Mouse (Mus musculus) gonadal fat pad, adult 2 months (tissue): ENCODE data around the gene Lhfpl2. TPM values are rescaled to one million over a fixed set of nuclear protein-coding genes. Genes with fewer than 3 reads are reported as not detected.
"Not testable (repeated sequence)": the region's sequence is repeated elsewhere in the genome, so short reads cannot be mapped to it uniquely, and the experiment has no call there.

Source experiments
- DNase-seq: peaks from one replicate; pipeline ENCODE4 v3.0.0-alpha.2; 2012; ENCODE audit warnings: low read depth
- polyA plus RNA-seq: library from polyadenylated mRNA; depleted of rRNA; stranded (reverse); fragments of >200 nt; gene quantifications from 2 replicates; pipeline ENCODE4 v1.2.3, GENCODE M21; 2012; rRNA removed

The Lhfpl2 gene
- 36.6 and 77.0 TPM in 2 replicates for polyA plus RNA-seq

DNA sequence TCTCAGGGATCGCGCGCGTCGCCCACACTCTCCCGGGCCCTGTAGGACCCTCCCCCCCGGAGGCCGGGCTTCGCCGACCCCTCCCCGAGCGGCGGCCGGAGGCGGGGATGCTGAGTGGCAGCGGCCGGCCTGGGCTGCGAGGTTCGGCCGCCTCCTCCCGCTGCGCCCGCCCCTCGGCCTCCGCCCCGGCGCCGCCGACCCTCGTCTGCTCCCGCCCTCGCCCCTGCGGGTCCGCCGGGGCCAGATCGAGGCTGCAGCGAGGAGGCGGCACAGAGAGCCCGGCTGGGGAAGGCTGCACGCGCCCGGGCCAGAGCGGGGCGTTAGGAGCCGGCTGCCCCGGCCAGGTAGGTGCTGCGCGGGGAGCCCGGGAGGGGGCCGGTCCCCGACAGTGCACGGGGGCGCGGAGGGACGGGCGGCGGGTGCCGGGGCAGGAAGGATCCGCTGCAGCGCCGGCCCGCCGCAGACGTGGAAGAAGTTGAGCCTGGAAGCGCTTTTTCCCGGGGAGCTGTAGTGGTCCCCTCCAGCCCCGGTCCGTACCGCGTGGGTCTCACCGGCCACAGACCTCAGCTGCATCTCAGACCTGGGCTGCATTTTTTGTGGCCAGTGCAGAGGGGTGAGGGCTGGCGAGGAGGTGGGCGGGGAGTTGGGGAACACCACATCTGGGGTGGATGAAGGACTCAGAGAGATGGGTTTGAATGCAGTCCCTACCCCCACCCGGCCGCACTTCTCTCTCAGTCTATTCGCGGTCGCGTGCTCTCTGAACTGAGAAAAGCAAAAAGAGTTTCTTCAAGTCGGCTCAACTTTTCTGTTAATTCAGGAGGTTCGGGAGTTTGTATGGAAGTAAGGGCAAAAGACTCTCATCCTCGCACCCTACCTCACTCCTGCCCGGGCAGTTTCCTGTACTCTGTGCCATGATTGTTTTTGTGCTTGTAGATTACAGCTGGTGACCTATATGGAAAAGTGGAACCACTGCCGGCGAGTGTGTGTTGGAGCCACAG is at the start of gene Lhfpl2:
TSS of gene Lhfpl2 (plus strand) at position 234 of the 998 bp plus-strand sequence.
- no peak for DNase-seq

DNA sequence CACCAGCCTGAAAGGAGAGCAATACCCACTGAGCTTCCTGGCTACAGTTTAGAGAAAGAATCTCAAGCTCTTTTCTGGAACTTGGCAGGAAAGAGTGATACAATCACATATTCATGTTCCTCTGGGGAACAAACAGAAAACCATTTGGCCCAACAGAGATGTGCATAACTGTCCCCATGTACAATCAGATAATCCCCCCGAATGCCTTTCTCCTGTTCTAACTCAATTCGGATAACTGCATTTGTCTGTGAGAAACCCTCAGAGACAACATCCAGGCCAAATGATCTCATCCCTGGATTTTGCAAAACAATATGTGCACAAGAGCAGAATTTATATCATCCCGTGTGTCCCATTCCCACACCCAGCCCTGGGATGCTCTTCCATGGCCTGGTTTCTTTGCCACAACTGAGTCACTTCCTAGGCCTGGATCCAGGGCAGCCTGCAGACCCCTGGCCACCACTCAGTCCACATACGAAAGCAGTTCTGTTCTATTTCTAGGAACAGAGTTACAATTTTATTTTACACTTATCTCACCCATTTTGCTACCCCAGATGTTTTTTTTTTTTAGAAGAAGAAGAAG is 45.5 kb upstream of the Lhfpl2 start:
- no peak for DNase-seq

DNA sequence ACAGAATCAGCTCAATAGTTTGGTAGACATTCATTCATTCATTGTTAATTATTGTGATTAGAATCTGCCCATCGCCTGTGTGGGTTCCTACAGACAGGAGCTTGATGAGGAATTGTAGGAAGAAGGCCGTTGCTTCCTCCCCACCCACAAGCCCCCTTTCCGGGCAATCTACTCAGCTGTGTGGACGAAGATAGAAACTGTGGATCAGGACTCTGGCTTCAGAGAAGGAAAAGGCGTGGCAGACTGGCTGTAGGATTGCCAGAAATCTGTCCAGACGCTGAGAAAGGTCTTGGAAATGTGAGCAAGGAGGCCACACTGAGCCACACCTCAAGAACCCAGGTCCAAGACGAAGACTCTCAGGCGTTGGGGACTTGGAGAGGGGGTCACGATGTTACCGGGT is 43.6 kb upstream of the Lhfpl2 start:
- no peak for DNase-seq

DNA sequence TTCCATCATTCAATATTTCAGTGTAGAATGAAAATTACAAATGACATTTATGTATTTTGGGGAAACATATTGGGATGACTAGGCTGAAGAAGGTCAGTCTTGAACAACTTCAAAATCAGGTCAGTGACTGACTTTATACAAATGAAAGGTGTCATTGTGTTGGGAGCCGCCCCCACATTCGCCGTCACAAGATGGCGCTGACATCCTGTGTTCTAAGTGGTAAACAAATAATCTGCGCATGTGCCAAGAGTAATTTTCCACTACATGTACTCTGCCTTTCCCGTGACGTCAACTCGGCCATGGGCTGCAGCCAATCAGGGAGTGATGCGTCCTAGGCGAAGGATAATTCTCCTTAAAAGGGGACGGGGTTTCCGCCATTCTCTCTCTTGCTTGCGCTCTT is 33.0 kb upstream of the Lhfpl2 start:
- not testable (repeated sequence) for DNase-seq

DNA sequence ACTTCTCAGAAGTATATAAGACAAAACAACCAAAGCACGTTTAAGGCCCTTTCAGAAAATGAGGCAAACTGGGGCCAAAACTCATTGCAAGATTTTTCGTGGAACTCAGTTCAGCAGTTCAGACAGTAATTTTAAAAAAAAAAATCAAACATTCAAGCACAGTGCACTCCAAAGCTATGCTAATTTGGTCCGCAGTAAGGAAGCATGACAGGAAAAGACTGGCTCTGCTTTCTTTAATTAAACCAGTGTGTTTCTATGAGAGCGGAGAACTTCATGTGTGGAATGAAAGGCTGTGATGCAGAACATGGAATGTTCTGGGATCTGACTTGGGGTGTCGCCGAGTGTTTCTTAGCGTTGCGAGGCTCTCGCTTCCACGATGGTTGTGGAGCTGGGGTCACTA is 28.4 kb upstream of the Lhfpl2 start:
- no peak for DNase-seq

DNA sequence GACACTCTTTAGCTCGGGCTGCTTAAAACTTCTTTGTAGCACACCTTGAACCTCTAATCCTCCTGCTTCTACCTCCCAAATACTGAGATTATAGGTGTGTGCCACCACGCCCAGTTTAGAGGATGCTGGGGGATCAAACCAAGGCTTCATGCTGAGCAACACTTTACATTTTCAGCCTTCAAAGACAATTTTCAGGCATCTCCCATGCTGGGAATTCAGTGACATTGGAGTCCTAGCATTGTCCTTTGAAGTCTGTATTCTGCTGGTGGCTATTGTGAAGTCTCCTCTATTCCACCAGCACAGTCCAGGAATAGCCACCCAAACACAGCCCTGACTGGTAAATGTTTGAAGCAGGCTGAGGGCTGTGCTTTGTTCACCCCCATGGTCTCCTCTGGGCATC is 27.0 kb upstream of the Lhfpl2 start:
- DNase-seq = no peak

DNA sequence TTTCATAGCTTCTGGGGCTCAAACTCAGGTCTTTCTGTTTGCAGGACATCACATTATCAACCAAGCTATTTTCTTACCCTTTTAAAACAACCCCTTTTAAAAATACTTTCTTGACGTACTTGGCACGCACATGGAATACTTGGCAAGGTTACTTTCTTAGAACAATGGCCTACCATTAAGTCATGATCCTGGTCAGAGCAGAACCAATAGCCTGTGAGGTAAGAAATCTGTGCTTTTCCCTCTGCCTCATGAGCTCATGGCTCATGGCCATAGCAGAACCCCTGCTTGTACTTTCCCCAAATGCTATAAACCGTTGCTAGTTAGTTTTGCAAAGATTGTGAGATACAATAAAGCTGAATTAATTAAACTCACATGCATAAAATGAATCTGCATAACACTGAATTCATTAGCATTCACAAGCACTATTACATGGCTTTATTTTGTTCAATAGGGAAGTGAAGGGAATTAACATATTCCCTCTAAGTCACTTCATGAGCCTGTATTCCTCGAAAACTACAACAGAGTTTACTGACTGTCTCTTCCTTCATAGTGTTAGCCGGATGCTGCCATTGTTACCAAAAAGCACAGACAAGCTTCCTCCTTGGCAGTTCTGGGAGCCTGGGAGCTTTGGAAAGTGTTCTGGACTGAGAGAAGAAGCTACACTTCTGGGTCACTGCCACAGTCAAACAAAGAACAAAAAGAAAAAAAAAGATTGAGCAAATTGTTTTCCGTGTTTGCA is 20.1 kb upstream of the Lhfpl2 start:
- no peak for DNase-seq

DNA sequence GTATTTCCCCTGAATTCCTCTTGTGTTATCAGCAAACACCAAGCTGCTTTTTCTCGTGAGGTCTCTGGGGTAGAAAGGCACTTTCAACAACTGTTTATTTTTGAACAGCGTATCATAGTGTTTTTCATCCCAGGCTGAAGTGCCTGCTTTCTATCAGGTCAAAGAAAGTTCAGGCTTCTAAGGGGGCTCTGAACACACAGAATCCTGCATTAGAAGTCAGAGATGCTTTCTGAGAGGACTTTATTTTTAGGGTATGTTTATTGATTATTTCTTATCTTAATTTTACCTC is 19.6 kb upstream of the Lhfpl2 start:
- DNase-seq = no peak

DNA sequence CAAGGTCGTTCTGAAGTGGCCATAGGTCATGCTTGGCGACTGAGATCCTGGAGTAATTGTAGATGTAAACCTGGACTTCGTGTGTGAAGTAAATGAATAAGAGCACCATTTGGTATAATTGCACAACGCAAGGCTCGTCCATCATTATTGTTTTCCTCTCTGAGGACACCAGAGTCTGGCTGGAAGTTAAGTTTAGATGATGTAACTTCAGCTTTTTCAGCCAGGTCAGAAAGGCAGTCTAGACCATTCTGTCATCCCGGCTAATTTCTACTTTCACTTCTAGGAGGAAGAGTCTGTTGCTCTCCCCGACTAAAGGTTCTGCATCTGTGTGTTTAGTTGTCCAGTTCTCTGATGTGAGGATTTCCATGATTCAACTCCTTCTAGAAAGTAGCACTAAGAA is 7.6 kb upstream of the Lhfpl2 start:
- no peak for DNase-seq

DNA sequence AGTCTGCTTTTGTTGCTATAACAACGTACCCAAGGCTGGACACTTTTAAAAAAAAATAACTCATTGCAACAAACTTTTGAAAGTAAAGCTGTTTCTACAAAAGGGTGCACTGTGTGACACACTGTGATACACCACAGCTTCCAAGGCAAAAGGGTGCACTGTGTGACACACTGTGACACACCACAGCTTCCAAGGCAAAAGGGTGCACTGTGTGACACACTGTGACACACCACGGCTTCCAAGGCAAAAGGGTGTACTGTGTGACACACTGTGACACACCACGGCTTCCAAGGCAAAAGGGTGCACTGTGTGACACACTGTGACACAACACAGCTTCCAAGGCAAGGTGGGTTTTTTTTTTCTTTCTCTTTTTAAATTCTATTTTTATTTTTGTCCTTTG is 6.8 kb upstream of the Lhfpl2 start:
- no peak for DNase-seq

DNA sequence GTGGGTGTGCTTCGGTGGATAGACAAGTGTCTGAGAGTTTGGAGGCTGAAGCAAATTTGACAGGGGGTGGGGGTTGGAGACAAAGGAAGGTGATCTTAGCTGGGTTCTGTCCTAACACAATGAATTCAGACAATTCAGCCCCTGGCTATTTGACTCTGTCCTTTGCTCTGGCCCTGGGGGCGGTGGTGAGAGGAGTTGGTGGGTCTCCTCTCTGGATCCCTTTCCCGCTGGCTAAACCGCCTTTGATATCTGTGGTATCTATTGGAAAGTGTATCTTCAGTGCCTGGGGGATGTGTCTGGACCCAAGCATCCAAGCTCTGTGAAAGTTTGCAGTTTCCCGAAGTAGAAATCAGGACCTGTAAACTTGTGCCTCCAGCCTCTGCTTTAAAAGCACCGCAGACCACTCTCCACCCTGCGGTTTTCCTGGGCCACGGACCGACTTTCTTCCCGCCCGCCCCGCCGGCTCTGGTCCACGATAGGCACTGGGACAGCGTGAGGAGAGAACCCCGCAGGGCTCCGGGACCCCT is 497 bp upstream of the Lhfpl2 start:
- DNase-seq = no peak

DNA sequence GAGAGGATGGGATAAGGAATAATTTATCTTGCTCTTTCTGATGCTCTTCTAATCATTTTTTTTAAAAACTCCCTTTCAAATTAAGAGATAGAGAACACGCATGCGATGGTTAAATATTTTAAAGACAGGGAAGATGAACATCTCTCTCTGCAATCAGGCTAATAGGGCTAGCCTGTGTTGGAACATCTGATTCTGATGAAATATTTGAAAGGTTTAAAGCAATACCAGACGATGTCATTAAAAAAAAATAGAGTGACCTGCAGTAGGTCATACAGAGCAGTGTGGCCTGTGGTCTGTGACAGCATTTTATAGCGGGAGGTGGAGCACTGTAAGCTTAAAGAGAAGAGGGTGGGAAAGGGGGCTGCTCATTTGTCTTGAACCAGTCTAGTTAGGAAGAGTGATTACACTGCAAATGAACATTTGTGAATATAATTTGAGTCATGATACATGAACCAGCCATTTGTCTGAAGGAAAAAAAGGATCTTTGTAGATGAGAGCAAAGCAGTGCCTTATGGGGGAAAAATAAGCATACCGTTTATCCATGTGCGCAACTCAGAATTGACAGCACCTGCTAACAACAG is 1.1 kb downstream of the Lhfpl2 start:
- DNase-seq = no peak

DNA sequence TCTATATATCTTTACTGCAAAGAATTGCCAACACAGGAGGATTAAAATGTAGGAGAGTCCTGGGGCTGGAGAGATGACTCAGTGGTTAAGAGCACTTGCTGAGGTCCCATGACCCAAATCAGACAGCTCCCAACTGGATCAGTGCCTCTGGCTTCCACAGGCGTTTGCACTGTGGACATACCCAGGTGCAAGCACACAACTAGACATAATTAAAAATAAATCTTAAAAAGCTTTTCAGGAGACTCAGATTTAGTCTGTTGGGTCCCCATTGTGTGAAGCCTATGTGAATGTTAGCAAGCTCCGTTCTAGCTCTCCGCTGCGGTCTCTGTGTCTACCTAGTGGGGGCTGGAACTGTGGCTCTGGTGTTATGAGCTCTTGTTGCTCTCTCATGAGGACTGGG is 1.8 kb downstream of the Lhfpl2 start:
- DNase-seq = no peak

DNA sequence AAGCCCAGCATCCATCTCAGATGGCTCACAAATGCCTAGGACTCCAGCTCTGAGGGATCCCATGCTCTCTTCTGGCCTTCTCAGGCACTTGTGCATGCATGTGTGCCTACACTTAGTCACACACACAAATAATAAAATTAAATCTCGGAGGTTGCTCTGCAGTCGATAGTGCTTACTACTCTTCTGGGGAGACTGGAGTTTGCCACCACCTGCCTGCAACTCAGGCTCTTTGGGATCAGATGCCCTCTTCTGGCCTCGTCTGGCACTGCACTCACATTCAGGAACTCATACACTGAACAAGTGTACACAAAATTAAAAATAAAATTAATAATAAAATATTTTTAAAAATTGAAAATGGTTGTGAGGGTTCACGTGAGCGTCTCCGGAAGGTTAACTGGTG is 2.2 kb downstream of the Lhfpl2 start:
- DNase-seq = no peak

DNA sequence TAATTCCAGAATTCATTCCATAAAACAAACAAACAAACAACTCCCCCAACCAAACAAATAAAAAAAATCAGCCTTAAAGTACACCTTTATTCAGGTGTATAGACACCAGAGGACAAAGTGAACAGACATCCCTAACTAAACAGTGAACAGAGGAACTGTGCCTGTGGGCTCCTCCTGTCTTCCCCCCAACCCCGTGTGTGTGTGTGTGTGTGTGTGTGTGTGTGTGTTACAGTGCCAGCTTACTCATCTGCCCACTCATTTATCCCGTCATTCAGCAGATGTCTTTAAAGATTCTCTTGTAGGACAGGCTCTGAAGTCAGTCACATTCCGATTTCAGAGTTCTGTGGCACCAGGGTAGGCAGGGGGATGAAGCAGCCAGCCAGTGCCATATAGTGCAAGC is 2.9 kb downstream of the Lhfpl2 start:
- DNase-seq = no peak

DNA sequence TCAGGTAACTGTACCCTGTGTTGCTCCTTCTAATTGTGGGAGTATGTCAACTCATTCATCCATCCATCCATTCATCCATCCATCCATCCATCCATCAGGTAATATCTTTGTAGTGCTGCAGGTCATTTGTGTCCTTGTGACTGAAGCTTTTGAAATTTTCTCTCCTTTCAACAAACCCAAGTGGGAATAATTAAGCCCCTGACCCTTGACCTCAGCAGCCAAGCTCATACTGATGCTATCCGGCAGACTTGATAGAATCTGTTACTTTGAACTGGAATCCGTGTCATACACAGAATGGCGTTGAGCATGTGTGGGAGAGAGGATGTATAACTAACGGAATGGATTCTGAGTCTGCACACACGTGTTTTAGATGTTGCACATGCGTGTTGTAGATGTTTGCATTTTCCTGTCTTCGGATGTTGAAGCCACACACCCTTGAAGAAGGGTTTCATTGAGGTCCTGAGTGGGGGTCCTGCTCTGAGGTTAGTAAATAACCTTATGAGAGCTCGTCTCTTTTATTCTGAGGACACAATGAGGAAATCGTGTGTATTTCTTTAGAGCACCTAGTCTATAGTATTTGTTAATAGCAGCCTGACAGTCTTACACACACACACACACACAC is 3.8 kb downstream of the Lhfpl2 start:
- DNase-seq = no peak

DNA sequence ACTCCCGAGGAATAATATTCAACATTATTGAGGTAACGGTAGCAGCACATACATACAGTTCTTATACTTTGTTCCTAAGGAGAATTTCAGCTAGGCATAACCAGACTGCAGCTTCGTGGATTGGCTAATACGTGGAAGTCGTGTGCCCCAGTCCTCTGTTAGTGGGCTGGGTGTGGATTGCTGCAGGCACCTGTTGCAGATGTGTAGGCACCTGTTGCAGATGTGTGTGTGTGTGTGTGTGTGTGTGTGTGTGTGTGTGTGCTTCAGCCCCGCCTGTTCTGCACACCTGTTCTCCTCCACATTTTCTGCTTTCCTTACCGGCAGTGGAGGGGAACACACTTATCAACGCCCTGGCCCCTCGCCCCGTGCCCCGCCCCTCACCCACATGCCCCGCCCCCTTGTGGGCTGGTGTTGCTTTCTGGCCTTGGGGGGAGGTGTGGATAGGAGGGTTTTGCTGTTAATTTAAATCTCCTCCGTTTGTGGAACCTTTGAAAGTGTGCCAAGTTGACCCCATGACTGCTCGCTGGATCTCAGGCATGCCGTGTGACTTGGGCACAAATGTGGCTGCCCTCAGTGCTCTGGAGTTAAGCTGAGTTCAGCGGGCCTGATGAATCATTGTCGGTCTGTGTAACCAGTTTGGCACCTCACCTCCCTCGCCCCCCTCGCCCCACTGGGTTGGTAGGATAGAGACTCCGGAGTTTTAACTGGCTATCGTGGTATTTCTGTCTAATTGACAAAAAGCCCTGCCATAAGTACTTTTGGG is 4.9 kb downstream of the Lhfpl2 start:
- DNase-seq = no peak

DNA sequence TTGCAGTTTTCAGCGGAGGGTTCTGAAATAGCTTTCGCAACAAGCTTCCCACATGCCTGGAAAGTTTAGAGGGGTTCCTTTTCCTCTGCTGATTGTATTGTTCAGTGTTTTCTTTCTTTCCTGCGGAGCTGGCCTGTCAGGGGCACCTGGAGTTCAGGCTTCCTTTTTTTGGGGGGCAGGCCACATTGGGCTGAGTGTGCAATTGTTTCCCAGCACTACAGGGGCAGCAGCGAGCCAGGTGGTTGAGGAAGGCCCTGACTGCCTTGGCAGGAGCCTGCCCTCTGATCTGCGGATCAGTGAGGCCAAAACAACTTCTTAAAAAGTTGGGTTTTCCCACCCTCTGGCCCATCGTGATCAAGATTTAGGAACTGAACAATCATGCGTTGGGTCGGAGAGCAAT is 5.6 kb downstream of the Lhfpl2 start:
- DNase-seq = no peak

DNA sequence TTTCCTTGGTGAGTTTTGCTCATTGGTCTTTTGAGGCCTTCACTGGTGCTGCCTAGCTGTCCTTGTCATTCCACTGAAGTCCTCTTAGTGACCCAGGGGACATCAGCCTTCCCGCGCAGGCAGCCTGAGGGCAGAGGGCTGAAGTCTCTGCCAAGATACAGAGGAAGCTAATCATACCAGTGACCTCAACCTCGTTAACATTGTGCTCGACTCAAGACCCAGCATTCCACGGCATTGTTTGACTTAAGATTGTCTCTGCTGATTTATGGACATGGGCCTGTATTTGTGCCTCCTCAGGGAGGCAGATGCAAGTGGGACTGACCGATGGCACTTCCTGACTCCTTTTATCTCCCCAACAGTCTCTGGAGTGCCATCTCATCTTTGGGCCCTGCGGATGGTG is 7.0 kb downstream of the Lhfpl2 start:
- DNase-seq = no peak

DNA sequence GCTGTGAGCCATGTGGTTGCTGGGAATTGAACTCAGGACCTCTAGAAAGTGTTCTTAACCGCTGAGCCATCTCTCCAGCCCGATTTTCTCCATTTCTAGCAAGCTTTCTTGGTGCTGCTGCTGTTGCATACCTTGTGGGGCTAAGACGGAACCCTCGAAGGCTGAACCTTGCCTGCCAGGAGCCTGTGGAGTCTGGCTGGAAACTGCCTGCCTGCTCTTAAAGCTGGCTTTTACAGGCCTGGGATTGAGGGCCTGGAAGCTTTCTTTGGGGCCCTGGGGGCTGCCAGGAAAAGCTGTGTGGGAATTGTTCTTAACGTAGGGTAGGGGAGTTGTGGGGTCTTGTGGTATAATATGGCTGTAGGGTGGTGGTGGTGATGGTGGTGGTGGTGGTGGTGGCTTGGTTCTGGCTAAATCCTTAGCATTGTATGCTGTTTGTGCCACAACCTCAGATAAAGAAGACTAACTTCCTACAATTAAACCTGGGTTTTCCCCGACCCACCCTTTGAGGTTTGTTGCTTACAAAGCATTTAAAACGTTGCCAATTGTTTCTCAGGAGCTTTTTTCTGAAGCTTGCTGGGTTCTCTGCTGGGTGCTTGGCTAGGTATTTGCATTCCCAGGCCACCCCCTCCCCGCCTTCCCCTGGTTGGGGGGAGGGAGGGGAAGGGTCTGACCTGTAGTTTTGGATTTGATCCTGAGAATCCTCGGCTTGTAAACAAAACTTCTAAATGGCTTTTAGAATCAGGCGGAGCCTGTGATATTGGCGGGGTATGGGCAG is 7.9 kb downstream of the Lhfpl2 start:
- DNase-seq = no peak
